Mouse (Mus musculus) left cerebral cortex, adult 9 months (tissue): ENCODE results near the gene Gm49388.
"Not testable (repeated sequence)": the region's sequence is repeated elsewhere in the genome, so short reads cannot be mapped to it uniquely, and the experiment has no call there.

ENCODE experiments used
- DNase-seq, 2 experiments: peaks; one replicate each; pipeline ENCODE4 v3.0.0; 2022; ENCODE audit warnings: low spot score in 2 of 2

Gene Gm49388

DNA sequence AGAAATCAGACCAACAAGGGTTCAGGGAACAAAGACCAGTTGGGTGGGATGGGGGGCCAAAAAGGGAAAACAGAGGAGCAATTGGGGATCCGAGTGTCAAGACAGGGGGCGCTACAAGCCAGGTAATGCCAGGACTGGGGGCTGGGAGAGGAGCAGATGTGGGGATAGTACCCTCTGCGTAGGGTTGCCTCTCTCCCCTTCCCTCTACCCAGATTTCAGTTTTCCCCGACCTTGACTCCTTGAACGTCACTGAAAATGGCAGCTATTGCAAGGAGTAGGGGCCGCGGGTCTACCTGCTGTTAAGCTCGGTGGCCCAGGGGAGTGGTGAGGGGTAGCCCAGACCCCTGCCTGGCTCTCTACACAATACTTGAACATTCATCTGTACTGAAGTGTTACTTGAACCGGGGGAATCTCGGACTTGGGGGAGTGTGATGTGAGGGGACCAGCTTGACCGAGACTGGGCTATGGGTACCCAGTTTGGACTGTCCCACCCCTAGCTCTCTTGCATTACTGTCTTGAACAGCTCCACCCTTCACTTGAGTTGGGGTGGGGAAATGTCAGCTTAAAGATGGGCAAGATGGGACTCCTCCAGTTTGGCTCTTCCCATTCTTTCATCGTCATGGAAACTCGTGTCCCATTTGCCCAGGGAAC, 16.9 kb upstream of the Gm49388 start:
- no peak for DNase-seq

GRCm38 (mm10) chr7:127768997-127769593, 16.3 kb upstream of the Gm49388 start:
- DNase-seq: peak; percentile 98 to 99

GRCm38 (mm10) chr7:127769651-127770038, 15.8 kb upstream of the Gm49388 start, which contains the start of gene Orai3:
Orai3 (plus strand) TSS chr7:127769815.
- peak in 1 of 2 experiments; percentile 87 for DNase-seq

GRCm38 (mm10) chr7:127770039-127770905, 15.1 kb upstream of the Gm49388 start:
- no peak for DNase-seq

GRCm38 (mm10) chr7:127771262-127771661, 14.1 kb upstream of the Gm49388 start:
- DNase-seq: no peak

DNA sequence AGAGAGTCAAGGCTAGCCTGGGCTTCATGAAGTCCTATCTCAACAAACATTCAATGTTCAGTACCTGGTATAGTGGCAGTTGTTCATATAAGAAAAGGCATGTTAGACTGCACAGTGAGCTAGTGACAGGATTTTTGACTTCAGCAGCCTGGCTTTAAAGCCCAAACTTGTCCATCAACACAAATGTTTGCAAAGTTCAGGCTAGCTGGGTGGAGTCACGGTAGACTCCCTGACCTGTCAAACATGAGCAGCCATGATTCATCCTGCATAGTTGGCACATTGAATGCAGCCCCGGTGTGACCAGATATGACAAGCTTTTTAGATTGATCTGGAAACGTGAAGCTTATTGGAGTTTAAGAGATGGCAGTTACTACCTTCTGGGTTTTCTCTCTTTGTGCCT, 13.3 kb upstream of the Gm49388 start:
- DNase-seq: no peak

DNA sequence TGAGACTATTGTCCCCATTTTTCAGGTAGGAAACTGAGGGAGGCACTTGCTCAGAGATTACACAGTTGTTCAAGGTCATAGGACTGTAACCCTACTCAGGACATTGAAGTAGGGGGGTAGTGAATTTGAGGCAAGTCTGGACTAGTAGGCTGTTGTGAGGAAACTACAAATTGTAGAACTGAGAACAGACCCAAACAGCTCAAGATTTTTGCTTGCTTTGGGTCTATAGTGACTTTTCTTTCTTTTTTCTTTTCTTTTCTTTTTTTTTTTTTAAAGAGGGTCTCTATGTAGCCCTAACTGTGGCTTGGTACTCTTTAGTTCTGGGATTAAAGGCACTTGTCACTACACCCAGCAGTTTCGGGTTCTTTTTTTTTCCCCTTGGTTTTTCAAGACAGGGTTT, 12.9 kb upstream of the Gm49388 start:
- no peak for DNase-seq

DNA sequence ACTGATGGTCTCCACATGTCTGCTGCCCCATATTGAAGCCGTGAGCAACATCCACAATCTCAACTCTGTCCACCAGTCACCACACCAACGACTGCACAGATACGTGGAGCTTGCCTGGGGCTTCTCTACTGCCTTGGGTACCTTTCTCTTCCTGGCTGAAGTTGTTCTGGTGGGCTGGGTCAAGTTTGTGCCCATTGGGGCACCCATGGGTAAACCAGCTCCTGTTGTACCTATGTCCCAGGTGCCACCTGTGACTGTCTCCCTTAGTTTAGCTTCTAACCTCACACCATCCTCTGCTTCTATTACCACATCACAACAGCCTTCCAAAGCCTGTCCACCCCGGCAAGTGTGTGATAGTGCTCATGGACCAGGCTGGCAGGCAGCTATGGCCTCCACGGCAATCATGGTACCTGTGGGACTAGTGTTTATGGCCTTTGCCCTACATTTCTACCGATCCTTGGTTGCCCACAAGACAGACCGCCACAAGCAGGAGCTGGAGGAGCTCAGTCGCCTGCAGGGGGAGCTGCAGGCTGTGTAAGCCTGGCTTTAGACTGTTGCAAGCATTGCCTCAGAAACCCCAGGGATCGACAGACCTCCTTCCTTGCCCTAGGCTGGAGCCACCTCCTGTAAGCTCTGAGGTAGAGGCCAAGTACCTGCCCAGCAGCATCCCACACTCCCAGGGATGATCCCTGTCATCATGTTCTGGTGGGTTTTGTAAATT, 11.6 kb upstream of the Gm49388 start:
- DNase-seq: peak in 1 of 2 experiments; percentile 62

DNA sequence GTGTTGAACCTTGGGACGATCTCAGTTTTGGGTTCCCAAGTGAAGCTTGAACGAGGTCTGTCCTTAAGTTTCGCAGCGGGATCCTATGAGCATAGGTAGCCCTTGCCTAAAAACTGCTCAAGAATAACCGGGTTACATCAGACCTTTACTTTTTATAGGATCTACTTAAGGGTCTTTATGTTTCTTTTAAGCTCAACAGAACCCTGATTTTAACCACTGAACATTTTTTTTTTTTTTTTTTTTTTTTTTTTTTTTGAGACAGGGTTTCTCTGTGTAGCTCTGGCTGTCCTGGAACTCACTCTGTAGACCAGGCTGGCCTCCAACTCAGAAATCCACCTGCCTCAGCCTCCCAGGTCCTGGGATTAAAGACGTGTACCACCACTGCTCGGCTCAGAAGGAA, 9.6 kb upstream of the Gm49388 start:
- DNase-seq: not testable (repeated sequence)

DNA sequence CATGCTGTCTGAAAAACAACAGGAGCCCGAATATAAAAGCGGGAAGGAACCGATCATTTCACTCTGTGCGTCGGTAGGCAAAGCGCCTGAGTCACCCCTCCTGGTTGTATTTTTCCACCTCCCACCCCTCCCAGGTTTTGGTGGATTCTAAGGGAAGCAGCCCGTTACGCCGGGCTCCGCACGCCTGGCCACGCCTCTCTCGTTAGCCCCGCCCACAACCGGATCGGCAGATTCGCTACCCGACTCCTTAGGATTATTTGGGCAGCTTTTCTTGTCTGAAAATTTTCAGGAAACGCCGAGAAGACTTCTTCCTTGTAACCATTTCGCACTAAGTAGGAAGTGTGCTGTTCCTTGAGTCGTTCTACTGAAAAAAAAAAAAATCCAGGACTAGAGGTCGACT, 9.0 kb upstream of the Gm49388 start, which contains the start of gene Setd1a:
Setd1a (plus strand) TSS at position 245 of the 400 bp plus-strand sequence.
- peak in 1 of 2 experiments; percentile 87 for DNase-seq

- peak; percentile 88 to 96 for DNase-seq
These were observed 8.4 kb upstream of the Gm49388 start for GRCm38 (mm10) chr7:127776878-127777473.

- no peak for DNase-seq
These were observed 7.7 kb upstream of the Gm49388 start for GRCm38 (mm10) chr7:127777474-127778266.

DNA sequence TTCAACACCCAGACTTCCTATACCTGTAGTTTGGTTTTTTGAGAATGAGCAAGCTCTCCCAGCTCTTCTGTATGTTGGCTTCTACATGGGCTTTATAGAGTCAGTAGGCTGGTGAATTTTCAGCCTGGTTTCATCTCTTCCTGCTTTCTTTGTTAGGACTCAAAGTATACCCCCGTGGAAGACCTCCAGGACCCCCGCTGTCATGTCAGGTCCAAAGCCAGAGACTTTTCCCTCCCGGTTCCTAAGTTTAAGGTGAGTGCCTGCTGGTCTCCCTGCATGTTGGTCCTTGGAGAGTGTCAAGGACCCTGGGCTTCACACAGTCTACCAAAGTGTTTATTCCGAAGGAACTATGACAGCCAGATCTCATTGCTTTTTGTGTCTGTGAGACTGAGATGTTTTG, 7.1 kb upstream of the Gm49388 start:
- DNase-seq: no peak

GRCm38 (mm10) chr7:127797076-127797845, 11.9 kb downstream of the Gm49388 start:
- DNase-seq: no peak

GRCm38 (mm10) chr7:127798591-127798990, 13.2 kb downstream of the Gm49388 start:
- DNase-seq: no peak

DNA sequence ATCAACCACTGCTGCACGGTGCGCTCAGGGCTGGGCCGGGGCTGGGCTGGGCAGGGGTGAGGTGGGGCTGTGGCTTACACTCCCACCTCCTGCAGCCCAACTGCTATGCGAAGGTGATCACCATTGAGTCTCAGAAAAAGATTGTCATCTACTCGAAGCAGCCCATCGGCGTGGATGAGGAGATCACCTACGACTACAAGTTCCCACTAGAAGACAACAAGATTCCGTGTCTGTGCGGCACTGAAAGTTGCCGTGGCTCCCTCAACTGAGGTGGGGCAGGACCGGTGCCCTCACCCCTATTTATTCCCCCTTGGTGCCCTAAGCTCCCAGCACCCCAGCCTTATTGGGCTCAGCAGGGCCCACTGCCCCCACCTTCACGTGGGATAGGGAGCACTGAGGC, 13.8 kb downstream of the Gm49388 start:
- no peak for DNase-seq

DNA sequence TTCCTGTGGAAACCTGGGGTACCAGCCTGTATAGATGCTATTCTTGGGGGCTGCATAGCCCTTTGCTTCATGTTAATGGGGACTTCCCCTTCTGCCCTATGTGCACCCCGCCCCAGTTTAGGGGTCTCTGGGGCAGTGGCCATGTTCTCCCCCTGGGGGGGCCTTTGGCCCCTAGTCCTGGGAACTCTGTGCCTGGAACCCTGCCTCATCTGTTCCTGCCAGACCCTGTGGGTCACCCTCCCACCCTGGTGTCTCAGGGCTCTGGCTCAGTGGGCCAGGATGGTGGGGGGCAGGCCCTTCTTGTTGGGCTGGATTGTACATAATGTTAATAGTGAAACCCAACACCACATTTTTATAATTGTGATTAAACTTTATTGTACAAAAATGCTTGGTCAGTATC, 14.3 kb downstream of the Gm49388 start:
- DNase-seq: no peak

DNA sequence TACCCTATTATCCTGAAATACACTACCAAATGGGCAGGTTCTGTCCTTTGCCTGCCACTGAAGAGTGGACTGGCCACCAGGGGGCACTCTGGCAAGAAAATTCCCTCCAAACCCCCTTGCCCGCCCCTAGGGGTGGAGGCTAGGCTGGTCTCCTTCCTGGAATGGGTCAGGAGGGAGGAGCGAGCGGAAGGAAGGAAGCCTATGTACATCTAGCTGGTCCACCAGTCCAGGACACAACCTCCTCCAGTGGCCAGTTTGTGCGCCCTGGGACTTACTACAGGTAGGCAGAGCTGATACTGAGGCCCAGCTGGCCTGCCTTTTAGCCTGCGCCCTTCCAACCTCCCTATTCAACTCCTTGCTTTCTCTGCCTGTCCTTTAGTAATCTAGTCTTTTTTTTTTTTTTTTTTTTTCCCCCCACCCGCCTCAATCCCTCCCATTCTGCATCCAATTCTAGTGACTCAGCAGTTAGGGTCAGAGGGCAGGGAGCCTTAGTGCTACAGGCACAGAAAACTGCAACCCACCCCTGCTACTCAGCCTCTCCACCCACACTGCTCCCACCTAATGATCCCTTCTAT, 15.1 kb downstream of the Gm49388 start, which contains the start of gene Hsd3b7:
Hsd3b7 (plus strand) TSS at position 170 of the 575 bp plus-strand sequence.
- DNase-seq: peak; percentile 68 to 88

GRCm38 (mm10) chr7:127801010-127801621, 15.7 kb downstream of the Gm49388 start:
- DNase-seq: no peak
